Mouse (Mus musculus): ENCODE data around the gene Ap1g2.

Ap1g2 gene

DNA sequence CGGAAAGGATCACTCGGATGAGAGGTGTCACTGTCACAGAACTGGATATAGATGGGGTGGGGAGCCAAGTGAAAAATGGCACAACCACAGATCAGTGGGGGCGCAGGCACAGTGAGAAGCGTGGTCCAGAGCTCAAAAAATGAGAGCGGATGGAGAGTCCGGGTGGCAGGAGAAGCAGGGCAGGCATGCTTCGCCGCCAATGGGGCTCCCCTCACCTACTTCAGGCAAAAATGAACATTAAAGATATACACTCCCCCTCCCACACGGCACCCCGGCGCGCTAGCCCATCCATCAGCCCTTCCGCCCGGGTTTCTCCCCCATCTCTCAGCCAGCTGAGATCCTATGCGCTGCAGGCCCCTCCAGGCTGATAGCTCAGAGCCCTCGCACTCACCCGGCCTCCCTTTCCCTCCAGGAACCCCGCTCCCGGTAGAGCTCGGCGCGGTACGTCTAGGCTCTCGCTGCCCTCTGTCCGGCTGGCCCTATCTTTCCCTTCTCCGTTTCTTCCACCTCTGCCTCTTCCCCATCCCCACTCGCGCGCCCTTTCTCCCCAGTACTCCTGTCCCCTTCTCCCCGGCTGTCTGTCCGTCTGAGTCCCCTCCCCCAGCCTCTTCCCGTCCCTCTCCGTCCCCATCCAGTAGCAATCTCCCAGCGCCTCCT is 15.1 kb downstream of the Ap1g2 start:
- intact Hi-C loops (cut with DNase I), result loop anchor here (10.0 kb wide), 1 partner anchor 197 kb away; the partner anchor contains the start of gene Pabpn1

DNA sequence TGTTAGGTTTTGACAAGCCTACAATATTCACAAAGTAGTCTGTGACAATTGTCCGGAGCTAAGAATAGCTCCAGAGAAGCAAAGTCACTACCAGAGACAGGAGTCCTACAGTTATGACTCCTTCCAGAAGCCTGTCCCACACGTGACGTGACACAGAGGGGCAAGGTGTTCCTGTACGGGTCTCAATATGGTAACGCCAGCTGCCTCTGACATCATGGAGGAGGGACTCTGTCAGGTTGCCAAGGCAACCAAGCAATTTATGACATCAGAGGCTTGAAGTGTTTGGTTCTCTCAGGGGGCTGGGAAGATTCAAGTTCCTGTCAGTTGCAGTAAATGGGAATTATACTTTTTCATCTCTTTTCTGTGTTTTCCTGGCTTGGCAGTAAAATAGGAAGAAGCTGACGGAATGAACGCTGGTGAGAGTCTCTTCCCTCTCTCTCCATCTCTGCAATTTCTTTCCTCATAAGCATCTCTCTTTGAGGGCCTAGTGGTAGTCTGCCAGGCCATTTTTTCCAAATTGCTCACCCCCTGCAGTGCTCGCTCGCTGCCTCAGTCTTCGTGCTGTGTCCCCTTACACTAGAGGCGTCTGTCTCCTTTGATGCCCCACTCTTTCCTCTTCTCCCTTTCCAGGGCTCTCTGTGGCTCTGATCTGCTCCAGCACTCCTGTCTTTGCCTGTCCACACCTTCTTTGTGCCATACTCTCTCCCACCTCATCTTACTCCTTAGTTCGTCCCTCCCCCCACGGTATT is 17.0 kb downstream of the Ap1g2 start:
- intact Hi-C loops (cut with DNase I), result no loop called here

DNA sequence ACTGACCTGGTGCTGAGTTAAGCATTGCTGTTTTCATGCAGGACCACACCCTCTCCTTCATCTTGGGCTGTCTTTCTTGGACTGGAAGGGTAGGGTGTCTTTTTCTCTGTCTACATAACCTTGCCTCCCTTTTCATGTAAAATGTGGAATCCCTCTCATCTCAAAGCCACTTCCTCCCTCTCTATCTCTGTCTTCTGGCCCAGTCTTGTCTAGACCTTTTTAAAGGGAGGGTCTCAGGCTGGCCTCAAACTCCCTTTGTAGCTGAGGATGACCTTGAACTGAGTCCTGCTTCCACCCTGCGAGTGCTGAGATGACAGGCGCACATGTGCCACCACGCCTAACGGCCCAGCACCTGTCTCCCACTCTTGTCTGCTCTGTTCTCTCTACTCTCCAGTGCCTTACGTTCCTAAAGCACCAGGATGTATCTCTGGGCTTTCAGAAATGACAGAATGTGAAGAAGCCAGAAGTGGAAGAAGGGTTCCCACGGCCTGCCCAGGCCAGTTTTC is 20.3 kb downstream of the Ap1g2 start:
- intact Hi-C loops (cut with DNase I), result no loop called here

DNA sequence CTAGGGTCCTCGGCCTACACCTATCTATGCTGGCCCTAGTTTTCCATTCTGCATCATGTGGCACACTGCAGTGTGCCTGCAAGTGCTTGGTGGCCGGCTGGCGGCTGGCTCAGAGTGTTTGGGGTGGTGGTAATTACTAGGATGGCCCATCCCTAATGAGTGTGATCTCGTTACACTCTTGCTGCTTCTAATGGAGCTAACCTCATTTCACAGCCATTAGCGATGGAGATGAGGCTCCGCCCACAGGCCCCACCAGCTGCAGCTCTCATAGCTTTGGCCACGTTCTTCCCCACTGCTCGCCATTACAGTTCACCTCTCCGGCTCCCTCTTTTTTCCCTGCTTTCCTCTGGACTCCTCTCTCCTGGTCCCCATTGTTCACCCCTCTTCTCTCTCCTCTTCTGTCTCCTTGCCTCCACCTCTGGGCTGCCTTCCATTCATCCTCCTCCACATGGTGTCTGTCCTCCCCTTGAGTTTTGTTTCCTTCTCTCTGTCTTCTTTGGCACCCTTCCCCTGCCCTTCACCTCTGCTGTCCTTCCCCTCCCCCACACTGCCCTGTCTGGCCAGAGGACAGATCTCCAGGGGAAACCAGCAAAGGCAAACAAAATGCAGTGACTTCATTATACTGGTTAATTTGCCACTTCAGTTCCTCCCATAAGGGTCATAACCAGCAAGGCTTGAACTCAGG is 20.9 kb downstream of the Ap1g2 start:
- intact Hi-C loops (cut with DNase I), result no loop called here

DNA sequence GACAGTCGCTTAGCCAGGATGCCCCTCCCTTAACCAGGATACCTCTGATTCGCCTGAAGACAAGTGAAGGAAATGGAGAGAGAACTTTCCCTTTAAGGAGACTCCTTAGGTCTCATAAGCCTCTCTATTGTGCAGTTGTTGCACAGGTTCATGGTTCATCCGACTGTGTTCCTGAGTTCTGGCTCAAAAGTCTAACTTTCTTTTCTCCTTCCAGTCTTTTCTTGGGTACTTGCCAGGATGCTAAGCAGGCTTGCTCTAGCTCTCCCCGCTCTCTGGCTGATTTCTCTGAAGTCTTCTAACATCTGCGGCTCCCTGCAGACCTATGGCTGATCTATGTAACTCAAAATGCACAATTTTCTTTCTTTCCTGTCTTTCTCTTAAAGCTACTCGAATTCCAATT is 22.9 kb downstream of the Ap1g2 start:
- intact Hi-C loops (cut with DNase I), result no loop called here

DNA sequence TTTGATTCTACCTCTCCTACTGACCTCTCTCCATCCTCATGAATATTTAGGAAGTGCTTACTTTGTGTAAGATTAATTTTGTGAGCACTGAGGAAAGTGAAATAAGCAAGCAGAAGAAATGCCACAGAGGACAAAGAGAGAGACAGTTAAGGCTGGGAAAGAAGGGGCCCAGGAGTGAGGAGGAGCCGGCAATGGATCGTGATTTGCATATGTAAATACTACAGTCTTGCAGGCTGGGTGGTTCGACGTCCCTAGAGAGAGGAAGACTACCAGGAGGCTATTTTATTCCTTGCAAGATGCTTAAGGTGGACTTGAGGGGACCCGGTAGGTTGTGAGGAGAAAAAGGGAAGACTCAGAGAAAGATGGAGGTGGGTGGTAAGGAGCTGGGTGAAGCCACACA is 25.3 kb downstream of the Ap1g2 start:
- intact Hi-C loops (cut with DNase I), result no loop called here

DNA sequence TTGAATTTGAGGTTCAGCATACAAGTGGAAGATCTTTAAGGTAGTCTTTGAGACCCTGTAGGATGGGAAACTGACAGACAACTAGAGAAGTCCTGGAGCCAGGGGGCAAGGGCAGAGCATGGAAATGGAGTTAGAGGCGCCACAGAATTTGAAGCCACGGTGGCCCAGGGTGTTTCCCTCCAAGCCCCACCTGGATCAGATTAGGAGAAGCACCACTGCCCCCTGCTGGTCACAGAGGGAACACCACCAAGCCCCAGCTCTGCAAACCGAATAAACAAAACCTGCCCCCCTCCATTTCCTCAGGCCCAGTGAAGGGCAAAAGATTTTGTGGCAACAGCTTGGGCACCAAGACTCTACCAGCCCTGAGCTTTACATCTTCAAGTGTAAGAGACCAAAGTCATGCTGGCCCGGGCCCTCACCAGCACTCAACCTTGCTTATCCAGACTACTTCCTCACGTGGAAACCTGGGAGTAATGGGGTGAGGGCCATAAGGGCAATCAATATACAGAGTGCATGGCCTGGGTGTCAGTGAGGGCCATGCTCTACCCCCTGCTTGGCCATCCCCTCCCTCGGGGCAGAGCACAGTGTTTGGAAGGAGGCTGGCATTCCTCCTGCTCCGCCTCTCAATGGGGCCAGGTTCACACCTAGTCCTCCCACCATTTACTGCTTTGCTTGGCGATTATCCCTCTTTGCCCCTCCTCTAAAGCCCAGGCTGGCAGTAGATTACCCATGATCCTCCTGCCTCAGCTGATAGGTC is 27.0 kb downstream of the Ap1g2 start:
- intact Hi-C loops (cut with DNase I), result loop anchor here (1.0 kb wide), 1 partner anchor 55 kb away; no protein-coding TSS in a partner anchor

DNA sequence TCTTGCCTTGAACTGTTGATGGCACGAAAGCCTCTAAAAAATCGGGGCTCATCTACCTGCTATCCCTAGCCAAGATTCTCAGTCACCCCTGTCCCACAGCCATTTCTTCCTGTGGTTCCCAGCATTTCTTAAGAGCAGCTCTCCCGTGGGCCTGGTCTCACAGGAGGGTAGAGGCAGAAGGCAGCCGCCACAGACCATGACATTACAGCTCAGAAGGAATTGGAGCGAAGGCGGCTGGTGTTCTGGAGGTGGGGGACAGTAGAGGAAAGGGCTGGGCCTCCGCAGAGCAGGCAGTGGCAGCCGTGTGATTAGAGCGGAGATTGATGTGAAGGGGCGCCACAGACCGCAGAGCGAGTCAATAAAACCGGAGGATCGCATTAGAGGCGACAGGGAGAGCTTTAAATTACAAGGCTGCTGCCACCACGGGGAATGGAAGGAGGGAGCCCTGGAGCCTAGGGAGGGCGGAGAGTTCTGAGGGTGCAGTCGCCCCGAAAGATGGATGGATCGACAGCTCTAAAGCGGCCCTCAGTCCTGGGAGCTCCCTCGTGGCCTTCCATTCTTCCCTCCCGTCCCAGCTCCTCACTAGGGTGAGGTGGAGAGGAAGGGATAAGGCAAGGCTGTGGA is 27.9 kb downstream of the Ap1g2 start:
- intact Hi-C loops (cut with DNase I), result no loop called here

DNA sequence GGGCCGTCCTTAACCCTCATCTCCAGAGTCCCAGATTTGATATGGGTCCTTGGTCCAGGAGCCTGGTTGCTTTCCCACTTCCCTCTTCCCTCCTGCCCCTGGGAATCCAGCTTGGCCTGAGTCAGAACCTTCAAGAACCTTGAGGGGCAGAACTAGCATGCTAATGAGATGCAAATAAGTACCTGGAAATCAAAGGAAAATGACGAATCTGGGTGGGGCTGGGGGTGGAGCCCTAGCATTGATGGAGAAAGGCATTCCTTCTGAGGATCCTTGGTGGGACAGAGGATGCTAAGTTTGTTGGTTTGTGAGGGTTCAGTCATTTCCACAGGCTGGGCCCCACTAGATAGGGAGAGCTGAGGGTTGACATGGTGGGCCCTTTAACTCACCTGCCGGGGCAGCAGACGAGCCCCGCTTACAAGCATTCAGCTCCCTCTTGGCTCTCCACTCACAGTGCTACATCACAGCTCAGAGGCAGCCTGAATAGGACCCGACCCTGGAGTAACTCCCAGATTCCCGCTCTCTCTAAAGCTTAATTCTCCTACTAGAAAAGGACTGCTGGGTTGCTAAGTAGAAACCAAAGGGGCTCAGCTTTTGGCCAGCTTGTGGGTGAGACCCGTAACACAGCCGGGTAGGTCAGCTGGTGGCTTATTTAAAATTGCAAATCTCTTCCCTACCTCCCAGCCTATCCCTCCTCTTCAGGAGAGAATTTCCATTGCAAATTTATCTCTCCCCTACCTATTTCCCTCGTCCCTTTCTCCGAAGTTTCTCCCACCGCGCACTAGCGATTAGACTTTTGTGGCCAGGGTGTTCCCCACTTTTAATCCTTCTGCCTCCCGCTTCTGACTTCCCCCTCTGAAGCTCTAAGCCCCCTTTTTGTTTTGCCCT is 28.7 kb downstream of the Ap1g2 start:
- intact Hi-C loops (cut with DNase I), result no loop called here

DNA sequence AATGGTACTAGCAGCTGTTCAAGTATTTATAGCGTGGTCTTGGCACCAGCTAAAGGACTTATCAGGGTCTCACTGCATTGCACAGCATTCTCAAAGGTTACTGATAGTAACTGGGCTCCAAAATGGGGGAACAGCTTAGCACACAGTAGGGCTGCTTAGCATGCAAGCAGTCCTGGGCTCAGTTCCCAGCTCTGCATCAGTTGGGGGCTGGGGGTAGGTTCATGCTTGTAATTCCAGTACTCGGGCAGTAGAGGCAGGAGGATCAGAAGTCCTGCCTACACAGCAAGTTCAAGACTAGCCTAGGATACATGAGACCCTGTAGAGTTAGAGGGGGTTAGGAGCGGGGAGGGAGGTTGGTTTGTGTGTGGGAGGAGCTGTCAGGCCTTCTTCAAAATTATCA is 29.4 kb downstream of the Ap1g2 start:
- intact Hi-C loops (cut with DNase I), result no loop called here

DNA sequence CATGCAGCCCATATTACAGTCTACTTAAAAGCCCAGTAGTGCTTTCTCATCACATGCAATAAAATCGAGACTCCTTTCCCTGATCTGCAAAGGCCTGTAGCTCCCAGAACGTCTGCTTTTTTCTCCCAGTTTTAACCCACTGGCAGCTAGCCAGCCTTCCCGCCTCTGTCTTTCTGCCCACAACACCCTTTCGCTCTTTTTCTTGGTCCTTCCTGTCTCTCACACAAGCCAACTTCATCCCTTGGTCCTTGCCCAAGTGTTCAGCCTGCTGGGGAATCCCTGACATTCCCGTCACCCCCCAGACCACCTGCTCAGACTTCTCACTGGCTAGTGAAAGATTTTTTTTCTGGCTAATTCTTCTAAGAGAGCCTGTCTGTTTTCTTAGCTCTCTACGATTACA is 30.2 kb downstream of the Ap1g2 start:
- intact Hi-C loops (cut with DNase I), result no loop called here

DNA sequence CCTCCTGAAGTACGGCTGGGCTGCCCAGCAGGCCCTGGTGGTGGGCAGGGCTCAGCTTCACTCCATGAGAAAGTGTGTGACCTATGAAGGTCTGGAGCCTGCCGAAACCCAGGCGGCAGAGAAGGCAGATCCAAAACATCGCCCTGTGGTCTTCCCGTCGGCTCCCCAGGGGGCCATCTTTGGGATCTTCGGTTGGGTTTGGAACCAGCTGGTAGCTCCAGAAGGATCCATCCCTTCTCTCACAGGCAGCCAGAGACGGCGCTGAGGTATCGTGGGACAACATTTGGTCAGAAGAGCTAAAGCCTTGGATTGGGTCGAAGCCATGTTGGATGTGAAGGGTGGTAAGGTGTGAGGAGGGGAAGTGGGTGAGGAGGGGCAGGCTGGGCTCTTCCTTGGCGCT is 32.0 kb downstream of the Ap1g2 start:
- intact Hi-C loops (cut with DNase I), result no loop called here

DNA sequence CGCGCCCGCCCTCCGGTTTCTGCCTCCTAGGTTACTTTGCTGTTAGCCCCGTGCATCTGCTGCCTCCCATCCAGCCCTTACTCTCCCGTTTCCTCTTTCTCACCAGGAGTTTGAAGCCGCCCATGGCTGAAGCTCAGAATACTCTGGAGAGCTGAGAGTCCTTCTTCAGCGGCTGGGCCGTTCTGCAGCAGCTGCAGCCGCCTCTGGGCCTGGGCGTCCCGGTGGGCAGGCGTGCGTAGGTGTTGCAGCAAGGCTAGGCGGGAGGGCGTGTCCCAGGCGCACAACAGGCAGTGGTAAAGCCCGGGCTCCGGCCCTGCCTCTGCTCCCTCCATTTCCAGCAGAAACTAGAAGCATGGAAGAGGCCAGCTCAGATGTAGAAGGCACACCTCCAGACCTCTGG is 34.6 kb downstream of the Ap1g2 start:
- intact Hi-C loops (cut with DNase I), result no loop called here

DNA sequence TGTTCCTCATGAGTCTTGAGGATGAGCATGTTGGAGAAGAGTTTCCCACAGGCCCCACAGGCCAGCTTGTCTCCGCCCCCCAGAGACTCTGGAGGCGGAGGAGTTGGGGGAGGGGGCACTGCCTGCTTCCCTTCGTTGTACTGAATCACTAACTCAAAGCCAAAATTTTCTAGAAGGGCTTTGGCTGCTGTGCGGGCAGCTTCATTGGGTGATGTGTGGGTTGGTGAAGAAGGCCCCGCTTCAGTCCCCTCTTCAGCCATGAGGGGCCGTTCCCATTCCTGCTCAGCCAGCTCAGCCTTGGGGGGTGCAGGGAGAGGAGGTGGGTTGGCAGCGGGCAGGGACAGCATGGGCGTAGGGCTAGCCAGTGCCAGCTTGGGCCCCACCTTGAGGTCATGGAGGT is 40.4 kb downstream of the Ap1g2 start:
- intact Hi-C loops (cut with DNase I), result no loop called here

DNA sequence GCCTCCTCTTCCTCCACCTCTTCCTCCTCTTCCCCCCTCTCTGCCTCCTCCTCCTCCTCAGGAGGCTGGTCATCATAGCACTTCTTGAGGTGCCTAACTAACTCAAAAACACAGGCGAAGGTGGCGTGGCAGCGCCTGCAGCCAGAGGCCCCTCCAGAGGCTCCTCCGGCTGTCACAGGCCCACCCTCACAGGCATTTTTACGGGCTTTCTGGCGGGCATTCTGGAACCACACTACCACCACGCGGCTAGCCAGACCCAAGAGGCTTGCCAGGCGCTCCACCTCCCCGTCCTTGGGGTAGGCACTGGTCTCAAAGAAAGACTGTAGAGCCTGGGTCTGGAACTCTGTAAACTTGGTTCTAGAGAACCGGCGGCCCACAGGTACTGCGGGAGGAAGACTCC is 41.0 kb downstream of the Ap1g2 start:
- intact Hi-C loops (cut with DNase I), result no loop called here

DNA sequence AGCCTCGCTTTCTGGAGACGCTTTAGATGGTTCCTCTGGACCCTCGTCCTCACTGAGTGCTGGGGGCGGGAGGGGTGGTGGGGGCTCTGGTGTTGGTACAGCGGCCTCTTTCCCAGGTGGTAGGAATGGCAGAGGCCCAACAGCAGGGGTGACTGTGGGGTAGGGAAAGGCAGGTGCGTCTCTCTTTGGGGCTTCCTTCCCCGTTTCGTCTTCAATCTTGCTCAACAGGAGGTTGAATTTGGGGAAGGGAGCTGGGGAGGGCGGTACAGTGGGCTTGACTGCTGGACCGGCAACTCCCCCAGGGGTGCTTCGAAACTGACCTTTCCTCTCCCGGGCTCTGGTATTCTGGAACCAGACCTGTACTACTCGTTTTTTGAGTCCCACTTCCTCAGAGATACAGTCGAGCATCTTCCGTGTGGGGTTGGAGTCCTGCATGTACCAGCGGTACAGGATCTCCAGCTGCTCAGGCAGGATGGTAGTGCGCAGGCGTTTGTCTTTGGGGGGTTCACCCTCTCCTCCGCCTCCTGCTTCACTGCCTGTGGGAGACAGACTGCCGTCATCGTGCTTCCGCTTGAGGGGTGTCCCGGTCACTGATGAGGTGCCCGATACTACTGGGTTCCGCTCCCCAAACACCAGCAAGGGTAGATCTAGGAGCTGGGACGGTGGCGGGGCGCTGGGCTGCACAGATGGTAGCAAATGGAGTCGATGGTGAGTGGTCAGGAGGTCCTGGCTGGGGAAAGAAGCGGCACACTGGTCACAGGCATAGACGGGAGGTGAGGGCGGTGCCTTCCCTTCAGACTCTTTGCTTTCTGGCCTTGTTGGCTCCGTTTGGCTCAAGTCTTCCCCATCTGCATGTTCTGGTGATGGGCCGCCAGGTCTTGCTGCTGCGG is 41.7 kb downstream of the Ap1g2 start:
- intact Hi-C loops (cut with DNase I), result no loop called here

DNA sequence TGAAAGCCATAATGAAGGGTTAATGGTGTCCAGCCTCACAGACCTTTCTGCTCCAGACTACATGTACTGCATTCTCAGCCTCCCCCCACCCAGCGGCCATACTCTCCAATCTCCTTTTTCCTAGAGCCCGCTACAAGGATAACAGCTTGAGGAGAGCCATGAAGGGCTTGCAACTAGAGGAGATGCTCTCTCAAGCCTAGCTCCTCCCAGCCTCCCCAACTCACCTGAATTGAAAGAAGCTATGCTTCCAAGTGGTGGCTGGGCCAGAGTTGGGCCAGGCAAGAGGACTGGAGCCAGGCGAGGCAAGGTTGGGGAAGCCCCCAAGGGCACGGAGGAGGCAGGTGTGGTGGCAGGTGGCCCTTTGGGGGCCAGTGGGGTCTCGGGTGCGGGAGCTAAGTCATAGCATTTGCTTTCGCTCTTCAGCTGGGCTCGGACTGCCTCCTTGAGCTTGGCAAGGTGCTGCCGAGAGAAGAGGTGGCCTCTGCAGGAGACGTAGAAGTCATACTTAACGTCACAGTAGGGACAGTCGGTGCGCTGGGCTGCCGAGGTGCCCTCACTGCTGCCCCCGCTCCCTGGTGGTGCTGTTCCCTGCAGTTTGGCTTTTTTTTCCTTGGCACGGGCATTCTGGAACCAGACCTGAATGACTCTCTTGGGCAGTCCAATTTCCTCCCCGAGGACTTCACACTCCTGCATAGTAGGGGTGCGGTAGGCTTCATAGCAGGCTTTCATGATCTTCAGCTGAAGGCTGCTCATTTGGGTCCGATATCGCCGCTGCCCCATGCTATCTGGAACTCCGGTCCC is 42.6 kb downstream of the Ap1g2 start:
- intact Hi-C loops (cut with DNase I), result no loop called here

DNA sequence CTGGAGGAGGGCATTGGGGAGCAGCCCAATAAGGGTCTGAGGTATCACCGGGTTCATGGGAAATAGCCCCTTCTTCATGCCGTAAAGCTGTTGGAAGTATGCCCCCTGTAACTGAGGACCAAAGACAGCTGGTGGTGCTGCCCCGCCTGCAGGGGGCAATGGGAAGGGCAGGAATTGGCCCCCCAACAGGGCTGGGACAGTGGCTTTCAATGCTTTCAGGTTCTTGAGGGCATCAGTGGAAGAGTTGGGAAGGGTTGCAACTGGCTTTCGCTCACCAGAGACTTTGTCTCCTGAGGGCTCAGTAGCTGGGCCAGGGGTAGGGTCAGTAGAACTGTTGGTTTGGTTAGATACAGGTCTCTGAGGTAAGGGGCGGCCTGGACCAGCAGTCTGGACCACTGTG is 43.3 kb downstream of the Ap1g2 start:
- intact Hi-C loops (cut with DNase I), result no loop called here
